Mouse (Mus musculus) NIH3T3 (cell line): ENCODE results near the gene Pfkm.

Experiments
- DNase-seq: peaks from one replicate; pipeline ENCODE4 v3.0.0-alpha.2; 2012; ENCODE audit warnings: low read depth

Gene Pfkm

DNA sequence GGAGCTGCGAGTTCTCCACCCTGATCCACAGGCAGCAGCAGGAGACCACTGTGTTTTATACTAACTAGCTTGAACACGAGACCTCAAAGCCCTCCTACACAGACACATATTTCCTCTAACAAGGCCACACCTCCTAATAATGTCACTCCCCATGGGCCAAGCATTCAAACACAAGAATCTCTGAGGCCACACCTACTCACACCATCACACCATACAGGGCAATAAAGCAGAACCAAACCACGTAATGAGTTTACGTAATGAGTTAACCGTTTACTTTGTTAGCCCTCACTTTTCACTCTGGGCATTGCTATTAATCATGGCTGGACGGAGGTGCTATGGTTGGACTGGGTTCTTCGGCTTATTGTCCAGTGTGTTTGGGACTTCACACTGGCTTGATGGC lies 47.4 kb downstream of the Pfkm start:
- DNase-seq, result no peak

DNA sequence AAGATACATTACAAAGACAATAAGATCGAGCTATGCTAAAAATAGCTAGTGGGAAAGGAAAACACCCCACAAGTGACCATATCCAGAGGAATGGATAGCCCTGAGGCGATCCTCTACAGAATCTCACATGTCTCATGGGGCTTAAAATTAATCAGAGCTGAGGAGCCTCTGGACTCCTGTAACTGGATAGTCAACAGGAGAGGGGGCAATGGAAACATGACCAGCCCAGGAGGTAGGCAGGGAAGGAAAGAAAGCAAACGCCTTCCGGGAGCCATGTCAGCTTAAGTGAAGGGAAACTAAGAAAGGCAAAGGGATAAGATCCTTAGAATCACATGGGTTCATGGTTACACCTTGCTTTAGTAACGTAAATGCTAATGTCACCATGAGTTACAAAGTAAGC lies 48.4 kb downstream of the Pfkm start:
- DNase-seq, result no peak

DNA sequence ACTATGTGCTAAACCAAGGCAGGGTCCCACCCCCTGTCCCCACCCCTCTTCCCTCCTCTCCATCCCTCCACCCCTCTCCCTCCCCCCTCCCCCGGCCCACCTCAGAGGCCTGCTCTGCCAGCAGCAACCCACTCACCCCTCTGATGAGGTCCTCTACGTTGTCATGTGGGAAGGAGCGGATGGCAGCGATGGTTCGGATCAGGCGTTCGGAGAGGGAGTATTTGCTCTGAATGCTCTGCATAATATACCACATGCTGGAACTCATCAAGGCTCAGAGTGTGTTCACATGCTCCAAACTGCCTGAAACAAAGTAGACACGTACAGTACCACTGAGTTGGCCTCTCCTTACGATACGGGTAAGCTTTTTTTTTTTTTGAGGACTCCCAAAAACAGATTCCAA lies 50.1 kb downstream of the Pfkm start:
- no peak for DNase-seq

GRCm38 (mm10) chr15:98144861-98145507 lies 52.6 kb downstream of the Pfkm start:
- no peak for DNase-seq

- DNase-seq, result peak; percentile 98
Observed at GRCm38 (mm10) chr15:98145559-98146181, 53.3 kb downstream of the Pfkm start.

- DNase-seq, result no peak
Observed at GRCm38 (mm10) chr15:98148356-98148755, 56.0 kb downstream of the Pfkm start.

- no peak for DNase-seq
Observed at GRCm38 (mm10) chr15:98149166-98149602, 56.8 kb downstream of the Pfkm start.

GRCm38 (mm10) chr15:98152916-98153315 lies 60.5 kb downstream of the Pfkm start:
- DNase-seq, result peak; percentile 39

DNA sequence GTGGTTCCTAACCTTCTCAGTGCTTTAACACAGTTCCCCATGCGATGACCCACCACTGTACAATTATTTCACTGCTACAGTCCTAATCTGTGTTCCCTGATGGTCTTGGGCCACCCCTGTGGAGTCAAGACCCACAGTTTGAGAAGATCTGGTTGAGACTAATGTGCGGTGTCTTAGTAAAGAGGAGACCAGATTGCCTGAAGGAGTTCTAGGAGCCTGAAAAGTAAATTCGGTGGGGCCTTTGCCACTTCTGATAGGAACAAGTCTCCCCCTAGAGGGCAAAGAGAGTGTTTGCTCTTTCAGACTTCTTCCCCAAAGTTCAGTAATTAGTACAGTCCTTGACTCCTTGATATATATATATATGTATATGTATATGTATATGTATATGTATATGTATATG lies 61.2 kb downstream of the Pfkm start:
- peak; percentile 82 for DNase-seq

- DNase-seq, result no peak
Observed at GRCm38 (mm10) chr15:98154146-98154545, 61.8 kb downstream of the Pfkm start.

- DNase-seq, result no peak
Observed at GRCm38 (mm10) chr15:98154631-98155030, 62.2 kb downstream of the Pfkm start.

GRCm38 (mm10) chr15:98155272-98155671 lies 62.9 kb downstream of the Pfkm start:
- DNase-seq, result no peak

DNA sequence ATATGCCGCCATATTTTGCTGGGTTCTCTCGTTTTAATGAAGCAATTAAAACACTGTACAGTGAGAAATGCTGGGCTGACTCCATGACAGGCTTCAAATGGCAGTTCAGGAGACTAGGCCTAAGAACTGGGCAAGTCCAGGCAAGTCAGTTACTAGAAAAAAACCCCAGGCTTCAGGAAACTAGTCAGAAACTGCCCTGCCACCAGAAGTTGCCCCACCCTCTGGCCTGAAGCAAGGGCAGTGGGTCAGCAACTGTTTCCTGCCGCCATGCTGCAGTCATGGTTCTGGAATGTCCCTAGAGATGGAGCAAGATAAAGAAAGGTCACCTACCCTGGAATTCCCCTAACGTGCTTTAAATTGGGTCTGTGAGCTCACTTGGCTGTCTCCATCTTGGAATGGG lies 63.6 kb downstream of the Pfkm start:
- peak; percentile 54 for DNase-seq

- DNase-seq, result no peak
Observed at GRCm38 (mm10) chr15:98157253-98157652, 64.9 kb downstream of the Pfkm start.

DNA sequence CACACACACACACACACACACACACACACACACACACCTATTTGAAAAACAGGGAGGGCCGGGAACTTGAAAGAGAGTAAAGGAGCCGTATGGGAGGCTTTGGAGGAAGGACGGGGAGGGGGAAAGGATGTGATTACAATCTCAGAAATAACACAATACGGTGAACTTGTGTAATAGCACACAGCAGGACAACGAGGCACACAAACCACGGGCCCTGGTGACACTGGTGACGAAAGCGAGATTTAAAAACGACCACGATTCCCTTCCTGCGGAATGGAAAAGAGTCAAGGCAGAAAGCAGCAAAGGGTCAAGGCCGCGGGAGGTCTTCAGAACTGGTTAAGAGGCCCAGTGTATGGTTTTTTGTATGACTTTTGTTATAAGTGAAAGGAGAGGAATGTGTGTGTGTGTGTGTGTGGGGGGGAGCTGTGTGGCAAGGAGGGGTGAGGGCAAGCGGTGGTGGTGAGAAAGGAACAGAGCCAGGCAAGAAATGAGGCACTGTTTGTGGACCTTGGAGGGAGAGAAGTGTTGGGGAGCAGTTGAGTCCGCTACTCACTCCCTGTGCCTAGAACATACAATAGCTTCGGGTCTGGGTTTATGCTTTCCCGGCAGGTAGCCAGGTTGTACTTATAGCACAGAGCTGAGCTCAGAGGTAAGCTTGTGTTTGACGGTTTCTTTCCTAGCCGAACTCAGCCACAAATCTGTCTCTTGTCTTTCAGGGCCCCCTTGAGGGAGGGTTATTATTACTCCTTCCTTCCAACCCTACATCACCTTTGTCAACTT lies 68.8 kb downstream of the Pfkm start:
- DNase-seq, result no peak

DNA sequence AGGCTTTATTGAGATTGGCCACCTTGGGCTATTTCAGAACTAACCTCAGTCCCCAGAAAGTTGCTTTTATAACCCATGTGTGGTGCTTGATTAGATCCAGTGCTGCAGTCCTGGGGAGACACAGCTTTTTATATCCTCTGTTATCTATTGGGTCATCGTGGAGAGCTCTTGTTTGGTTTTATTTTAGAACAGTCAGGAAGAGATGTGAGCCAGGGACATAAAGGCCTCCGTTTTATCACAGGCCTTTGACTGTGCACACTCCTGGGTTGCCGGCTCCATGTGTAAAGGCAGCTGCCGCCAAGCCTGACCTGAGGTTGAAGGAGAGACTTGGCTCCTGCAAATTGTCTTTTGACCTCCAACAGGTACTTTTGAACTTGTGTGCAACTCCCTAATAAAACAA lies 70.2 kb downstream of the Pfkm start:
- no peak for DNase-seq

DNA sequence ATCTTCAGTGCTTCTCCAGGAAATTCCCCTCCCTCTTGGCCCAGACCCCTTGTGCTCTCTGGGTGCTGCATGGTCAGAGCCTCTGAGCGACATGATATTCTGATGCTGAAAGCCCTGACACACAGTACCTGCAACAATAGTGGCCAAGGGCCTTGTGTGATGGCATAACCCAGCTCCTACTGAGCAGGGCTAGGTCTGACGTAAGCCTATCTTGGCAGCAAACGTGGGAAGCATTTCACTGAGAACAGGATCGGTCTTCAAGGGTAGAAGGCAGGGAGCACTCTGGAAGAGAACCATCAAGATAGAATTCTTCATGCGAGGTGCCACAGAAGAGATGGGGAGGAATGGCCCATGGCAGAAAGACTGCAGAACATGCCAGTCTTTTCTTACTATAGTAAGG lies 73.1 kb downstream of the Pfkm start, which contains the start of gene Asb8:
Asb8 (minus strand) TSS at position 101 of the 400 bp plus-strand sequence.
- no peak for DNase-seq

GRCm38 (mm10) chr15:98166963-98167644 lies 74.7 kb downstream of the Pfkm start, which contains the start of gene Ccdc184:
Ccdc184 (plus strand) TSS chr15:98167158.
- DNase-seq, result no peak

GRCm38 (mm10) chr15:98167645-98168621 lies 75.5 kb downstream of the Pfkm start:
- peak; percentile 94 for DNase-seq

- no peak for DNase-seq
Observed at GRCm38 (mm10) chr15:98168622-98169004, 76.2 kb downstream of the Pfkm start.

GRCm38 (mm10) chr15:98170365-98170764 lies 78.0 kb downstream of the Pfkm start:
- DNase-seq, result peak; percentile 63
